Mouse (Mus musculus) adrenal gland (tissue): ENCODE results near the gene Cadps.
"Not testable (repeated sequence)": the region's sequence is repeated elsewhere in the genome, so short reads cannot be mapped to it uniquely, and the experiment has no call there.

ENCODE experiments used
- intact Hi-C: fragments of 180-260 bp; cut with DNase I; formaldehyde crosslinking; loops from one replicate; pipeline ENCODE4 v1.15.1; 2025

The Cadps gene

GRCm38 (mm10) chr14:12592472-12593075 is 230.3 kb downstream of the Cadps start:
- intact Hi-C loops, result no loop called here

GRCm38 (mm10) chr14:12591829-12592228 is 231.1 kb downstream of the Cadps start:
- intact Hi-C loops, result no loop called here

DNA sequence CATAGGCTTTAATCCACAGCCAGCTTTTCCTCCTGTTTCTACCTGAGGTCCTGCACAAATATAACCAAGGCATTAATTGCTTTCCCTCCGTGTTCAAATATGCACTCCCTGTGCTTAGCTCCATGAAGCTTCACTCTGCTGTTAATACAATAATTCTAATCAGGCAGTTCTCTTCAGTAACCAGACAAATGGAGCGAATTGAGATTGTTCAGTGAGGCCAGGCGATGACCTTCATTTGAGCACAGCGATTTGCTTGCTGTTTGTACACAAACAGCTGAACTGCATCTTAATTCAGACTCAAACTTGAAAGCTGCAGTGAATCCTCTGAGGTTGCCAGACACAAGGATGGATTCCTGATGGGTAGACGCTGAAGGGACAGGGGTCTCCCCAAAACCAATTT is 239.3 kb downstream of the Cadps start:
- intact Hi-C loops, result no loop called here

- intact Hi-C loops, result no loop called here
These were observed 241.2 kb downstream of the Cadps start for GRCm38 (mm10) chr14:12581657-12582056.

DNA sequence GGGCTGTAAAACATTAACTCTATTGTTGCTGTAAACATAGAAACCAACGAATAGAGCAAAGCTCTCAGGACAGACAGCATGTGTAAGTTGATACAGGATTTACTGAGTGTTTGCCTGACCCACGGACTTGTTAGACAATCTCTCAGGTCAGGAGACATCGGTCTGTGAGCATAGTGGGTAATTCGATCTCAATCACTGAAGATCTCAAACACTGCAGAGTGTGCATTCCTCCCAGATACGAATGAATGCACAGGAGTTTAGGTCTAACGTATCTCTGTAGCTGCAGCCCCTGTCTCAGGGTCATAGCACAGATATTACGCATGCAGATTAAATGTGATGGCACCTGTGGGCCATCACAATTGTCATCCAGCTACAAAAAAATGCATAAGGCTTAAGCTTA is 242.1 kb downstream of the Cadps start:
- intact Hi-C loops, result no loop called here

GRCm38 (mm10) chr14:12578156-12578555 is 244.7 kb downstream of the Cadps start:
- intact Hi-C loops, result no loop called here

GRCm38 (mm10) chr14:12577475-12578140 is 245.3 kb downstream of the Cadps start:
- intact Hi-C loops, result no loop called here

GRCm38 (mm10) chr14:12575105-12575504 is 247.8 kb downstream of the Cadps start:
- intact Hi-C loops, result loop anchor here (2.0 kb wide), 2 partner anchors 624 to 662 kb away; no protein-coding TSS in a partner anchor

DNA sequence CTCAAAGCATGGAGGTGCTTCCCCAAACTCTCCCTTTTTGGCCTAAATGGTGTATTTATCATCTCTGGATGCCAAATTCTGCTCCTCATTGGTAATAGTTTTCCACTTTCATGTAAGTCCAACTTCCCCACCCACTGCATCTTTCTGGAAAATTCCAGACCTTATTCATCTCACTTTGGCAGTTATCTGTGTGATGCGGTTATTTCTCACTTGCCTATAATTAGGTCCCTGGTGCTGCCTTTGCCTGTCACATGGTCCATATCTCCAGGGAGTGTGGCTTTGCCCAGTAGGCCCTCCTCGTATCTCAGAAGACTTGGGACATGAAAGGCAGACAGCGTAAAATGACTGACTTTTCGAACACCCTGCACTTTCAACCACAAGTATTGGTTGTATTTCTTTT is 248.5 kb downstream of the Cadps start:
- intact Hi-C loops, result loop anchor here (2.0 kb wide), 2 partner anchors 624 to 662 kb away; no protein-coding TSS in a partner anchor

GRCm38 (mm10) chr14:12561730-12562129 is 261.1 kb downstream of the Cadps start:
- intact Hi-C loops, result not testable (repeated sequence)

GRCm38 (mm10) chr14:12560233-12560577 is 262.7 kb downstream of the Cadps start:
- intact Hi-C loops, result no loop called here

- intact Hi-C loops, result no loop called here
These were observed 263.2 kb downstream of the Cadps start for GRCm38 (mm10) chr14:12559574-12560232.

- intact Hi-C loops, result no loop called here
These were observed 263.8 kb downstream of the Cadps start for GRCm38 (mm10) chr14:12558920-12559573.

DNA sequence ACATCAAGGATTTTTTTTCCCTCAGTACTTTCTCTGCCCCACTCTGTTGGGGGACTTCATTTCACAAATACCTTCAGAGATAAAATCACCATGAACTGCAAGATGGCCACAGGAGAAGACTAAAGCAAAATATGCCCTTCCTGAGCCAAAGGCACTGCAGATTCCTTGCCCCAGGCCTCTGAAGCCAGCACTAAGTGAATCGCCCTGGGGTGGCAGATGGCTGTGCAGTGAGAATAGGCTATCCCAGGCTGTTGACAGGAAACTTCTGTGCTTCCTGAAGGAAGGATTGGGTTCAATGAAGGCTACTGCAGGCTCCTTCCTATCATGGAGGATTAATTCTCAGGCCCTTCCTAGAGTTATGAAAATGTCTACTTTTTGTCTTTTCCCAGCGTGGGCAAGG is 268.4 kb downstream of the Cadps start:
- intact Hi-C loops, result no loop called here

DNA sequence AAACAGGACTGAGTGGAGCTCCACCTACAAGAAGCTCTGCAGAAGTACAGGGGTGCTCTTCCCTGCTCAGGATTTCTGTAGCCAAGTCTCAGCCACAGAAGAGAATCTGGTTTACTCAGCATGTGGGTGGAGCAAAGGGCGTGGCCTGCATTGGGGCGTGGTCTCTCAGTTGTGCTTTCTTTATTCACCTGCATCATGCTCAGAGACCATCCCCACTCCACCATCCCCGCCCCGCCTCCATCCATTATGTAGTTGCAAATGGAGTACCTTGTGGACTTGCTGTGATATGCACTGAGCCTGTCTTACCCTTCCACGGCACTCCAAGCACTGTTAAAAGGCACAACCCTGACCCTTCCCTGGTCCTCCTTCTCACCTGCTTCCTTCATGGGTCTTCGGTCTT is 271.5 kb downstream of the Cadps start:
- intact Hi-C loops, result no loop called here

GRCm38 (mm10) chr14:12550931-12551330 is 271.9 kb downstream of the Cadps start:
- intact Hi-C loops, result no loop called here

GRCm38 (mm10) chr14:12549290-12549689 is 273.6 kb downstream of the Cadps start:
- intact Hi-C loops, result no loop called here

DNA sequence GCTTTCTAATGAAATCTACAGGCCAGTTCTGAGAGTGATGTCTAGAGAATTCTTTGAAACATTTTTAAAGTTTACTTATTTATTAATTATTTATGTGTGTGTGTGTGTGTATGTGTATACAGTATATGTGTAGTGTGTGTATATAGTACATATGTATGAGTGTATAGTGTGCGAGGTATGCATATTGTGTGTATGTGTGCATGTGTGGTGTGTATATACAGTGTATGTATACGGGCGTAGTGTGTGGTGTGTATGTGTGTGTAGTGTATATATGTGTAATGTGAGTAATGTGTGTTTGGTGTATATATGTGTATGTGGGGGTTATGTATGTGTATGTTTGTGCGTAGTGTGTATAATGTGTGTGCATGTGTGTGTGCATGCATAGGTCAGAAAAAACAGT is 275.4 kb downstream of the Cadps start:
- intact Hi-C loops, result no loop called here

GRCm38 (mm10) chr14:12541733-12542132 is 281.1 kb downstream of the Cadps start:
- intact Hi-C loops, result no loop called here

DNA sequence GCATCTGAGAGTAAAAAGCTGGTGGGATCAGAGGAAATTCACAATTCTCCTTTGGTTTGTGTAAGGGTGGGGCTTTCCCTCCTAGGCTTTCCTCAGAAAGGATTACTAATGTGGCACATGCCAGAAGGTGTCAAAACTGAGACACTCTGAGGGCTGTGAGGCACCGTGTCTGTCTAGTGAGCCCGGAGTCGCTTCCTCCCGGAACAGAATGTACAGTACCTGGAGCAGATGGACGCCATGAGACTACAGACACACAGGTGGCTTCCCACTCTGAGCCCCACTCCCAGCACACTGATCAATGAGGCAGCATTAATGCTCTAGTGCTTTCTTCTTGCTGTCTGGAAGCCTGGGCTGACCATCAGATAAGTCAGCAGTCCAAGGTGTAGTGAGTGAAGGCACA is 283.8 kb downstream of the Cadps start:
- intact Hi-C loops, result no loop called here

DNA sequence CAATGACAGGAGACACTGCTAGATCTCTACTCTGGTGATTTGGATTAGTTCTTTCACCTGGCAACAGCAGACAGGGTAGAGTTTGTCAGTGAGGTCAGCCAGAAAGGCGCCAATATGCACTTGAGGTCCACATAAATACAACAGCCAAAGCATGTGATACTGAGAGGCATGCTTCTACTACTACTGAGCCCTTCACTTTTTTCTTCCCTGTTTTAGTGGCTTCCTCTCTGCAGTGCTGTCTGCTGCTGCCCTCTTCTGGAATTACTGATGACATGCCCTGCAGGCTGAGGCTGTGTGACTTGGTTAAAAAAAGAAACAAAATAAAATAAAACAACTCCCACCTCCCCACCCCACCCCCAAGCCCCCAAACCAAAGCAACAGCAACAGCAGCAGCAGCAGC is 291.8 kb downstream of the Cadps start:
- intact Hi-C loops, result loop anchor here (2.0 to 5.0 kb wide), 3 partner anchors 134 to 380 kb away; no protein-coding TSS in a partner anchor

GRCm38 (mm10) chr14:12530554-12530953 is 292.3 kb downstream of the Cadps start:
- intact Hi-C loops, result loop anchor here (2.0 to 5.0 kb wide), 3 partner anchors 134 to 380 kb away; no protein-coding TSS in a partner anchor
